Mouse (Mus musculus) heart, postnatal 0 days (tissue): Measurements from ENCODE around the gene Peli1. TPM values are rescaled to one million over a fixed set of nuclear protein-coding genes. Genes with fewer than 3 reads are reported as not detected.

Experiments used
- ATAC-seq: fragments of 200-750 bp; cut with Nextera tagmentation; 2 replicates; pipeline ENCODE4 v1.8.0; 2017; ENCODE audit warnings: low read depth, moderate number of reproducible peaks, moderate library complexity; ENCODE audit not compliant: insufficient read depth
- DNase-seq: peaks from one replicate; pipeline ENCODE4 v3.0.0-alpha.2; 2016; ENCODE audit warnings: low spot score
- H3K27ac ChIP-seq: fragments of 300-500 bp; sonication (generic); 2 replicates; pipeline ENCODE4 v1.5.1; 2014; ENCODE audit warnings: low read depth, mild to moderate bottlenecking
- H3K27me3 ChIP-seq: fragments of 300-500 bp; sonication (generic); 2 replicates; pipeline ENCODE4 v1.6.1; 2014; ENCODE audit warnings: low read length, mixed read lengths; ENCODE audit not compliant: control insufficient read depth, insufficient read depth
- H3K36me3 ChIP-seq: fragments of 300-500 bp; sonication (generic); replicated peaks from 2 replicates; pipeline ENCODE4 v1.6.1; 2014; ENCODE audit warnings: low read length, mixed read lengths; ENCODE audit not compliant: control insufficient read depth, insufficient read depth
- H3K4me1 ChIP-seq: fragments of 300-500 bp; sonication (generic); 2 replicates; pipeline ENCODE4 v1.6.1; 2014; ENCODE audit warnings: antibody characterized with exemption; ENCODE audit not compliant: control insufficient read depth, insufficient read depth
- H3K4me2 ChIP-seq: fragments of 300-500 bp; sonication (generic); 2 replicates; pipeline ENCODE4 v1.6.1; 2014; ENCODE audit warnings: low read depth, mild to moderate bottlenecking, low read length, moderate library complexity
- H3K4me3 ChIP-seq: fragments of 300-500 bp; sonication (generic); 2 replicates; pipeline ENCODE4 v1.5.1; 2014; ENCODE audit warnings: low read depth, low read length
- H3K9ac ChIP-seq: fragments of 300-500 bp; sonication (generic); replicated peaks from 2 replicates; pipeline ENCODE4 v1.6.1; 2014; ENCODE audit warnings: low read depth, low read length, mixed read lengths
- H3K9me3 ChIP-seq: fragments of 300-500 bp; sonication (generic); replicated peaks from 2 replicates; pipeline ENCODE4 v1.6.1; 2016; ENCODE audit warnings: low read length; ENCODE audit not compliant: control insufficient read depth
- CTCF ChIP-seq: IDR thresholded peaks from 2 replicates; pipeline ENCODE4 v1.5.1; 2016; ENCODE audit warnings: antibody characterized with exemption, control low read depth, low read depth
- EP300 ChIP-seq: IDR thresholded peaks from 2 replicates; pipeline ENCODE4 v1.6.1; 2016; ENCODE audit warnings: antibody characterized with exemption, low read depth
- WGBS: fragments of 180-500 bp; shearing (Covaris S2); extraction: QIAGEN DNeasy Blood & Tissue Kit; methylation state at CpG from one replicate; pipeline ENCODE4 v1.1.7; 2014; 5-methylcytosine and 5-hydroxymethylcytosine counted together
- polyA plus RNA-seq: library from polyadenylated mRNA; unstranded; fragments of >200 nt; fragmentation: Nextera tagmentation; extraction: Ambion mirVana; gene quantifications from 2 replicates; pipeline ENCODE4 v1.2.1, GENCODE M21; 2015
- total RNA-seq: library from RNA; depleted of rRNA; stranded (reverse); fragments of >200 nt; gene quantifications from 2 replicates; pipeline ENCODE4 v1.2.3, GENCODE M21; 2014; ENCODE audit warnings: low replicate concordance

Gene Peli1
- total and polyA plus RNA-seq, 2 experiments from 2014 or later, result 12.9 to 16.3 TPM

DNA sequence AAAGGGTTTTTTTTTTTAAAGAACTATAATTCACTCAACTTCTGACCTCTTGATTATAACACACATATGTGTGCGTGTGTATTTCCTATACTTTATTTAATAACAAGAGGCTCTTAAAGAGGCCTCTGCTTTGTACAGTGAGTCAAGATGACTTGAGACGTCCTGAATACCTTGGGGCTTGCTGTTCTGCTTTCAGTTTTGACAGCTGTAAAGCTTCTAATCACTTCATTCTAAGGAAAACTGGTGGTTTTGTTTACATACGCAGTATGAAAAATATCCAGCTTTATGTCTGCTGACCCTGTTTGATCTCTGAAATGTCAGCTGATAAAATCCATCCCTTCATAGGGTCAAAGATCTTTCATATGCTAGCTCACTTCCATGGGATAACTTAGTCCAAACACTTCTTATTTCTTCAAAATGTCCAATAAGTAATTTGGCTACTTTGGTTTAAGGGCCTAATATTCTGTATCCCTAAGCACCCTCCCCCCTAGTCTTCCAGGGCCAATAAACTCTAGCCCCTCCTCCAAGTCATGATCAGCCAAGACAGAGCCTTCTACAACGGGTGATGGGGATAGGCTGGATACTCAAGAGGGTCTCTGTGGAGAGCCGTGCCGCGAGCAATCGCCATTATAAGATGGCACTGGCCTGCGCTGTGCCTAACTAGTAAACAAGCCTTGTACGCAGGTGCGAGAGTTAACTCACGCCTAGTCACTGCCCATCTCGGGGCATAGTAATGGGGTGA lies 34.8 kb upstream of the Peli1 start:
- no peaks in the 10 kb centered on the region for H3K27me3 ChIP-seq
- H3K9ac ChIP-seq, result no peak overlapping the region
- ATAC-seq, result no peak
- no peaks in the 10 kb centered on the region for H3K36me3 ChIP-seq
- peaks cover 8% of the 10 kb centered on the region for H3K4me1 ChIP-seq
- TF ChIP-seq CTCF, result no peak
- TF ChIP-seq EP300, result no peak
- H3K9me3 ChIP-seq, result no peaks in the 10 kb centered on the region
- H3K4me3 ChIP-seq, result no peak overlapping the region
- H3K4me2 ChIP-seq, result no peak overlapping the region
- 89% methylated on average over 13 of the region's 13 CpGs for WGBS
- DNase-seq, result no peak
- no peak overlapping the region for H3K27ac ChIP-seq

DNA sequence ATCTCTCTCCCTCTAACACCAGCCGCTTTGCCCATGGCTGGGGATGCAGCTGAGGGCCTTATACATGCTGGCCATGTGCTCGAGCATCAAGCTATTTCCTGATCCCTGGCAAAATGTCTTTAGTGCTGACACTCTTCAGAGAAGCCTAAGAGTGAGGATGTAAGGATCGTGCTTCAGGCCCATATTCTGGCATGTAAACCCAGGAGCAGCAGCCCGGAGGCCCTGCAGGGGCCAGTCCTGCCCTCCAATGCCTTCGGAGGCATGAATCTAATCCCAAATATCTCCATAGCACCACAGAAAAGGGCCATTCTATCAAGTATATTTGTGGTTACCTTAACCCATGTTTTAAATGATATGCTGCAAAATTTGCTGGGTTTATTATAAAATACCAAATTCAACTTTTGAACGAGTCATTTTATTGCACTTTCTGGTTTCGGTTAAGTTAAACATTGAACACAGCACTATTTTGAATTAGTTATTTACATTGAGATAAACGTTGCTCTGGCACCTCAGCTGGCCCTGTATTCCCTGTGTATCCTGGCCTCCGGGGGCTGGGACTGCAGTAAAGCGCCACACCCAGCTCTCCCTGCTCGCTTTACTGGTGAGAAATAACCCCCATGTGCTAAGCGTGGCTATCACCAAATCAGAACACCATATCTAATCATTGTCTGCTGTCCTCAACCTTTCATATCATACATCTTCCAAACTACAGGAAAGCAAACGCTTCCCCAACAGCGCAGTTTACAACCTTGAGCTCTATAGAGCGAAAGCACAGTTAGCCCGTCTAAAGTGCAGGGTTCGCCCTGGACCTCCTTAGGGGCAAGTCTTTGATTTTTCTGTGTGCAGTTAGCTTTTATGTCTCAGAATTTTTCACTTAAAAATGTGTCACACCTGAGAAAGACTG lies 33.3 kb upstream of the Peli1 start:
- Histone ChIP-seq H3K9me3 (no peaks in the 10 kb centered on the region), H3K4me2 (no peak overlapping the region), H3K9ac (no peak overlapping the region), H3K4me1 (peaks cover 12% of the 10 kb centered on the region), H3K27ac (no peak overlapping the region), H3K4me3 (no peak overlapping the region), H3K36me3 (no peaks in the 10 kb centered on the region), H3K27me3 (no peaks in the 10 kb centered on the region)
- TF ChIP-seq CTCF (no peak), EP300 (no peak)
- DNase-seq, result no peak
- WGBS, result 80% methylated on average over 17 of the region's 17 CpGs
- ATAC-seq, result no peak

GRCm38 (mm10) chr11:21058415-21058781 lies 32.7 kb upstream of the Peli1 start:
- H3K36me3 ChIP-seq, result no peaks in the 10 kb centered on the region
- no peaks in the 10 kb centered on the region for H3K27me3 ChIP-seq
- H3K4me1 ChIP-seq, result peaks cover 12% of the 10 kb centered on the region
- DNase-seq, result no peak
- H3K4me3 ChIP-seq, result no peak overlapping the region
- ATAC-seq, result no peak
- no peak overlapping the region for H3K27ac ChIP-seq
- TF ChIP-seq EP300 (no peak), CTCF (no peak)
- no peaks in the 10 kb centered on the region for H3K9me3 ChIP-seq
- no peak overlapping the region for H3K9ac ChIP-seq
- no peak overlapping the region for H3K4me2 ChIP-seq
- WGBS, result 78% methylated on average over 5 of the region's 5 CpGs

DNA sequence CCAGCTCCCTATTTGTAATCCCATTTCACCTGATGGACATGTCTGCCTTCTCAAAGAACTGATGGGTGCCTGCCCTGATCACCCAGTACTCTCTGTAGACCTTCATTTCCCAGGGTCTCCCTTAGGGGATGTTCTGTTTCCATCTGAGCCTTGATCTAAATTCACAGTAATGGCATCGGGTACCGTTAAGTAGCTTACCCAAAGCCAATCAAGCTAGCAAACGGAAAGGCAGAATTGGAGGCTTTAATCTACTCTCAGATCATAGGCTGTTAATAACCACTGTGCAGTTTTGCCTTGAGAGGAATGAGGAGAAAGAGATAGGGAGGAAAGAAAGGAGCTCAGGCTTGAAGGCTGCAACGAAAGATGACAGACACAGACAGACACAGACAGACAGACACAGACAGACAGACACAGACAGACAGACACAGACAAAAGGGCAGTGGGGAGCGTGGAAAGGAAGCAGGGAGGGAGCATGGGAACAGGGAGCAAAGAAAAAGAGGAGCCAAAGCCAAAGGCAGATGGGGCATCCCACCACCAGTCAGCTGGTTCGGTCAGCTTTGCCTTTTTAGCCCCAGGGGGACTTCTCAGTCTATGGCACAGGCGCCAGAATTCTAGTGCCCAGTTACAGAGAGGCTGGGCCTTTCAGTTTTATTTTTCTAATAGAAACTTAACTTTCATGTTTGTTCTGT lies 30.6 kb upstream of the Peli1 start:
- H3K4me3 ChIP-seq, result no peak overlapping the region
- no peaks in the 10 kb centered on the region for H3K27me3 ChIP-seq
- no peak overlapping the region for H3K9ac ChIP-seq
- 76% methylated on average over 7 of the region's 7 CpGs for WGBS
- no peaks in the 10 kb centered on the region for H3K36me3 ChIP-seq
- ATAC-seq, result no peak
- peaks cover 12% of the 10 kb centered on the region for H3K4me1 ChIP-seq
- no peak for DNase-seq
- peak overlapping the region; percentile 66; the same call in 1 of the 2 replicates for H3K27ac ChIP-seq
- no peaks in the 10 kb centered on the region for H3K9me3 ChIP-seq
- H3K4me2 ChIP-seq, result no peak overlapping the region
- no peak for TF ChIP-seq CTCF
- no peak for TF ChIP-seq EP300

DNA sequence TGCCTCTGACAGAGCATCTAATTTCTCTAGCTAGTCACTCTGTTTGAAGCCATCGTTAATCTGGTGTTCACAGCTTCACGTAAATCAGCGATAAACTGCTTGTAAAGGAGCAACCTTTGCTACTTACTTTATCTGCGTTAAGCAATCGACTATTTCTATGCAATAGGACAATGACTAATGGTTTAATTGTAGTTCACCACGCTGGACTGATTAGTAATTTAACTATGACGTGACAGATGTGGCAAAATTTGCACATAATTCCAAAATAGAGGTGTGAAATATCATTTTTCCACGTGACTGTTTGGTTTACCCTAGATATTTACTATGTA lies 30.1 kb upstream of the Peli1 start:
- H3K9ac ChIP-seq, result no peak overlapping the region; the same call in 1 of the 2 replicates
- peaks cover 12% of the 10 kb centered on the region for H3K4me1 ChIP-seq
- no peaks in the 10 kb centered on the region for H3K36me3 ChIP-seq
- ATAC-seq (no peak), DNase-seq (no peak)
- H3K27me3 ChIP-seq, result no peaks in the 10 kb centered on the region
- H3K9me3 ChIP-seq, result no peaks in the 10 kb centered on the region
- no peak overlapping the region for H3K4me3 ChIP-seq
- no peak for TF ChIP-seq EP300
- no peak for TF ChIP-seq CTCF
- 56% methylated on average over 8 of the region's 8 CpGs for WGBS
- H3K4me2 ChIP-seq, result no peak overlapping the region
- H3K27ac ChIP-seq, result peak overlapping the region; percentile 66
